Mouse (Mus musculus) heart, postnatal 0 days (tissue): ENCODE measurements at regions not wholly inside any gene's neighbourhood (a gene's known extent, or its start where the extent isn't known, plus 50 kb on each side); places are given as distances from the start of the nearest gene placed in this dataset.

Experiments
- CTCF ChIP-seq: IDR thresholded peaks from 2 replicates; pipeline ENCODE4 v1.5.1; 2016; ENCODE audit warnings: antibody characterized with exemption, control low read depth, low read depth
- EP300 ChIP-seq: IDR thresholded peaks from 2 replicates; pipeline ENCODE4 v1.6.1; 2016; ENCODE audit warnings: antibody characterized with exemption, low read depth

GRCm38 (mm10) chr9:43944816-43945741, 98.1 kb upstream of the Thy1 start:
- TF ChIP-seq CTCF, result no peak
- peak; percentile 54; the same call in 1 of the 2 replicates for TF ChIP-seq EP300
